Mouse (Mus musculus) lung, adult 2 months (tissue): ENCODE results near the gene Trappc10.

Source experiments
- CTCF ChIP-seq: fragments of 200-500 bp; IDR thresholded peaks from 2 replicates; pipeline ENCODE4 v1.5.1; 2011; ENCODE audit warnings: mild to moderate bottlenecking, low read length, control low read depth; ENCODE audit not compliant: insufficient read depth
- POLR2A ChIP-seq: fragments of 200-500 bp; IDR thresholded peaks from 2 replicates; pipeline ENCODE4 v1.6.1; 2011; ENCODE audit warnings: low read depth, mild to moderate bottlenecking, control low read depth, low read length, borderline replicate concordance; ENCODE audit errors: extremely low read depth

DNA sequence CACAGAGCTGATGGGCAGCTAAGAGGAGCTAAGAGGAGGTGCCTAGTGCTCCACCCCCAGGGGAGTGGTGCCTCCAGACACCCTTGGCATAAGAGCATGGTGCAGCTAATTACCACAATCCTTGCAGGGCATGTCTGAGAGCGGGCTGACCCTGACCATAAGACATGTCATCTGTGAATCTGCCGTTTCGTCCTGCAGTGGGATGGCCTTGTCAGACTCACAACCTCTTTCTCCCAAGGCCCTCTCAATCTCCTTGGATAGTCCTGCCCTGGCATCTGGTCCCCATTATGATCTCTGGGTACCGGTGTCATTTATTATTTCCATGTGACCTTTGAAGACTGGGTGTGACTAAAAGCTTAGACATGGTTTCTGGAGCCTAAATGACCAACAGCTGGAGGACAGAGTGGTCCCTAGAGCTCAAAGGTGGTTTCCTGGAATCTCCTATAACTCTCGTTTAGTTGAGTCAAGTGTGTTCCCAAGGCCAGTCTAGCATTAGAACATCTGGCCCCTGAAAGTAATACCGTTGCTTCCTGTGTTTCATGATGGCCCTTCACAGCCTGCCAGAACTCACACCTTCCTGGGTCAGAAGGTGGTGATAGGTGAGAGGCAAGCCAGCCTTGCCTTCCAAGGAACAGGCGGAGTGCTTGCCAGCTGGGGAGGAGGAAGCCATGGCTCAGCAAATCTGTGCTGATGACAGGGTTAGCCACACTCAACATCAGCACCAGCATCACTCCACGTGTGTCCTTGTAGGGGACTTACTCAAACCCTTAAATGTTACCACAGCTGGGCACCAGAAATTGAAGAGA, 46.5 kb upstream of the Trappc10 start:
- TF ChIP-seq POLR2A (no peak), CTCF (no peak)
